Mouse (Mus musculus): ENCODE measurements around the gene 1810024B03Rik. TPM values are rescaled to one million over a fixed set of nuclear protein-coding genes. Genes with fewer than 3 reads are reported as not detected.
"Not testable (repeated sequence)": the region's sequence is repeated elsewhere in the genome, so short reads cannot be mapped to it uniquely, and the experiment has no call there.

1810024B03Rik gene
- polyA plus RNA-seq, 1 experiment, result 2.8 TPM

DNA sequence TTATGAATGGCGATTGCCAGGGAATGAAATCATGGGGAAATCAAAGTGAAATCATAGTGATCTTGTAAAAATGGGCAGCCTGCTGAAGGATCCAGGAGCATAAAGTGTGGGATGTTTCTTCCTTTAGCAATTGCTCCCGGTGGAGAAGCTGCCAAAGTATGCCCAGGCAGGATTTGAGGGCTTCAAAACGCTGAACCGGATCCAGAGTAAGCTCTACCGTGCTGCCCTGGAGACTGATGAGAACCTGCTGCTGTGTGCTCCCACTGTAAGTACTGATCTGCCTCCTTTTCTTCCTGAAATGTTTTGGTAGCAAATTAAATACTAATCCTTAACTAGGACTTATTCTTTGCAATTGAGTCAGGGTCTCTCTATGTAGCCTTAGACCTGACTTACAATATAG is 9.7 kb upstream of the 1810024B03Rik start:
- H3K27ac ChIP-seq (ENCODE audit: insufficient read depth, low read depth, low read length), result no peak overlapping the region
- no peaks in the 10 kb centered on the region for H3K4me1 ChIP-seq (ENCODE audit: control insufficient read depth, insufficient read depth, low read length)
- WGBS, result 78% methylated on average over 5 of the region's 5 CpGs
- no peak overlapping the region for H3K4me3 ChIP-seq (ENCODE audit: insufficient read depth, low read depth, low read length)
- DNase-seq, result no peak
- TF ChIP-seq POLR2A (IDR thresholded peaks at IDR 0.05; ENCODE audit: low read depth, low read length) (no peak), CTCF (conservative IDR thresholded peaks at IDR 0.05; ENCODE audit: insufficient read depth, insufficient read length, low read depth, low read length) (no peak)
- no peaks in the 10 kb centered on the region for H3K27me3 ChIP-seq (replicated peaks; ENCODE audit: control insufficient read depth, insufficient read depth, low read length)
- H3K36me3 ChIP-seq (ENCODE audit: control insufficient read depth, insufficient read depth, low read length), result peaks cover 18% of the 10 kb centered on the region

- no peak for TF ChIP-seq CTCF (conservative IDR thresholded peaks at IDR 0.05; ENCODE audit: insufficient read depth, insufficient read length, low read depth, low read length)
- no peak for TF ChIP-seq POLR2A (IDR thresholded peaks at IDR 0.05; ENCODE audit: low read depth, low read length)
- Histone ChIP-seq H3K27me3 (replicated peaks; ENCODE audit: control insufficient read depth, insufficient read depth, low read length) (no peaks in the 10 kb centered on the region), H3K4me3 (ENCODE audit: insufficient read depth, low read depth, low read length) (no peak overlapping the region), H3K4me1 (ENCODE audit: control insufficient read depth, insufficient read depth, low read length) (peaks cover 6% of the 10 kb centered on the region; the same call in 1 of the 2 replicates), H3K27ac (ENCODE audit: insufficient read depth, low read depth, low read length) (no peak overlapping the region), H3K36me3 (ENCODE audit: control insufficient read depth, insufficient read depth, low read length) (peaks cover 2% of the 10 kb centered on the region; the same call in 1 of the 2 replicates)
- WGBS, result 95% methylated on average over 11 of the region's 11 CpGs
- no peak for DNase-seq
Measured at GRCm38 (mm10) chr2:127210701-127211100, 2.6 kb upstream of the 1810024B03Rik start.

GRCm38 (mm10) chr2:127208452-127208769 is 331 bp upstream of the 1810024B03Rik start:
- WGBS, result under 1% methylated on average over 17 of the region's 17 CpGs

DNA sequence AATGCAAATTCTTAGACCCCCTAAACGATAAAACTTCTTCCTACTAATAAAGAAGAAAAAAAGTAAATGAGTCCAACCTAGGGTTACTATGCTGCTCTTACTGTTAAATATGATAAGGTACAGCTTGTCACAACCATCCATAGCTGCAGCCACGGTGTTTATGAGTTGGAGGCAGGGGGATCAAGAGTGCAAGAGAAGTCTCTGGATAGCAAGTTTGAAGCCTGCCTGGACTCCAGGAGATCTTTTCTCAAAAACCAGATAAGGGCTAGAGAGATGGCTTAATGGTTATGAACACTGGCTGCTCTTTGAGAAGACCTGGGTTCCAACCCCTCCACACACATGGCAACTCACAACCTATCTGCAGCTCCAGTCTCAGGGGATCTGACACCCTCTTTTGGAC is 1.2 kb downstream of the 1810024B03Rik start:
- WGBS, result 93% methylated on average over 2 of the region's 2 CpGs
- TF ChIP-seq POLR2A (IDR thresholded peaks at IDR 0.05; ENCODE audit: low read depth, low read length) (no peak), CTCF (conservative IDR thresholded peaks at IDR 0.05; ENCODE audit: insufficient read depth, insufficient read length, low read depth, low read length) (no peak)
- H3K27ac ChIP-seq (ENCODE audit: insufficient read depth, low read depth, low read length), result no peak overlapping the region
- no peaks in the 10 kb centered on the region for H3K27me3 ChIP-seq (replicated peaks; ENCODE audit: control insufficient read depth, insufficient read depth, low read length)
- DNase-seq, result no peak
- no peaks in the 10 kb centered on the region; the same call in none of the 2 replicates for H3K36me3 ChIP-seq (ENCODE audit: control insufficient read depth, insufficient read depth, low read length)
- H3K4me1 ChIP-seq (ENCODE audit: control insufficient read depth, insufficient read depth, low read length), result peaks cover 6% of the 10 kb centered on the region; the same call in 1 of the 2 replicates
- no peak overlapping the region for H3K4me3 ChIP-seq (ENCODE audit: insufficient read depth, low read depth, low read length)

More at GRCm38 (mm10) chr2:127208452-127208769, 331 bp upstream of the 1810024B03Rik start:
- TF ChIP-seq POLR2A (IDR thresholded peaks at IDR 0.05; ENCODE audit: low read depth, low read length), result no peak
- TF ChIP-seq CTCF (conservative IDR thresholded peaks at IDR 0.05; ENCODE audit: insufficient read depth, insufficient read length, low read depth, low read length), result no peak
- Histone ChIP-seq H3K27me3 (replicated peaks; ENCODE audit: control insufficient read depth, insufficient read depth, low read length) (no peaks in the 10 kb centered on the region), H3K27ac (ENCODE audit: insufficient read depth, low read depth, low read length) (peak overlapping the region; percentile 82), H3K4me1 (ENCODE audit: control insufficient read depth, insufficient read depth, low read length) (peaks cover 6% of the 10 kb centered on the region; the same call in 1 of the 2 replicates), H3K4me3 (ENCODE audit: insufficient read depth, low read depth, low read length) (peak overlapping the region; percentile 94), H3K36me3 (ENCODE audit: control insufficient read depth, insufficient read depth, low read length) (peaks cover 2% of the 10 kb centered on the region; the same call in 1 of the 2 replicates)
- DNase-seq, result no peak

DNA sequence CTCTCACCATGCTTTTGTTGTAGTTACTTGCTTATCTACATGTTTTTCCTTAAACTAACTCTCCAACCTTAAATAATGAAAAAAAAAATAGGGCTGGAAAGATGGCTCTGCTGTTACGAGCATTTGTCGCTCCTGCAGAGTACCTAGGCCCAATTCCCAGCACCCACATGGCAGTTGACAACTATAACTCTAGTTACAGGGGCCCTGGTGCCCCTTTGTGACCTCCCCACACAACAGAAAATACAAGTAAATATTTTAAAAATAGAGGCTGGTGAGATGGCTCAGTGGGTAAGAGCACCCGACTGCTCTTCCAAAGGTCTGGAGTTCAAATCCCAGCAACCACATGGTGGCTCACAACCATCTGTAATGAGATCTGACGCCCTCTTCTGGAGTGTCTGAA is 2.1 kb downstream of the 1810024B03Rik start:
- WGBS, result 89% methylated on average over 4 of the region's 4 CpGs
- not testable (repeated sequence) for H3K4me3 ChIP-seq (ENCODE audit: insufficient read depth, low read depth, low read length); H3K36me3 ChIP-seq (ENCODE audit: control insufficient read depth, insufficient read depth, low read length); H3K27ac ChIP-seq (ENCODE audit: insufficient read depth, low read depth, low read length); H3K4me1 ChIP-seq (ENCODE audit: control insufficient read depth, insufficient read depth, low read length); DNase-seq; H3K27me3 ChIP-seq (replicated peaks; ENCODE audit: control insufficient read depth, insufficient read depth, low read length)

GRCm38 (mm10) chr2:127204932-127205331 is 3.1 kb downstream of the 1810024B03Rik start:
- no peaks in the 10 kb centered on the region for H3K27me3 ChIP-seq (replicated peaks; ENCODE audit: control insufficient read depth, insufficient read depth, low read length)
- no peak for TF ChIP-seq POLR2A (IDR thresholded peaks at IDR 0.05; ENCODE audit: low read depth, low read length)
- peak; percentile 66 for TF ChIP-seq CTCF (conservative IDR thresholded peaks at IDR 0.05; ENCODE audit: insufficient read depth, insufficient read length, low read depth, low read length)
- peaks cover 6% of the 10 kb centered on the region; the same call in 1 of the 2 replicates for H3K4me1 ChIP-seq (ENCODE audit: control insufficient read depth, insufficient read depth, low read length)
- no peak overlapping the region for H3K4me3 ChIP-seq (ENCODE audit: insufficient read depth, low read depth, low read length)
- no peaks in the 10 kb centered on the region; the same call in none of the 2 replicates for H3K36me3 ChIP-seq (ENCODE audit: control insufficient read depth, insufficient read depth, low read length)
- H3K27ac ChIP-seq (ENCODE audit: insufficient read depth, low read depth, low read length), result no peak overlapping the region
- 23% methylated on average over 3 of the region's 3 CpGs for WGBS
- DNase-seq, result peak; percentile 57

DNA sequence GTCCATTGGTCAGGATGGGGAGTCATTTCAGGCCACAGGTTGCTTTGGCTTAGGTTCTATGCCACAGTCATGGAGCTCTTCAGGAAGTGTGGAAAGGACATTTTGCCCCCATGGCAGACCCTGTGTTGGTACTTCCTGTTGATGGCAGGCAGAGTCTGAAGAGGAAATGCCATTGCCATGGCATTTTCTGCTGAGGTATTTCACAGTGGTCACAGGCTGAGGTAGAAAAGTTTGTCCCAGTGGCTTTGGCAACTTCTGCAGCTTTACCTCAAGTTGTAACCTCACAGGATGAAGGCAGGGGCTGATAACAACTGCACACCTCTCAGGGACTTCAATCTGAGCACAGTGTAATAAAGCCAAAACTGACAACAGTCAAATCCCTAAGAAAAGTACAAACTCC is 18.5 kb downstream of the 1810024B03Rik start:
- no peaks in the 10 kb centered on the region for H3K4me1 ChIP-seq (ENCODE audit: control insufficient read depth, insufficient read depth, low read length)
- no peak overlapping the region for H3K27ac ChIP-seq (ENCODE audit: insufficient read depth, low read depth, low read length)
- DNase-seq, result no peak
- TF ChIP-seq CTCF (conservative IDR thresholded peaks at IDR 0.05; ENCODE audit: insufficient read depth, insufficient read length, low read depth, low read length), result no peak
- no peak for TF ChIP-seq POLR2A (IDR thresholded peaks at IDR 0.05; ENCODE audit: low read depth, low read length)
- H3K4me3 ChIP-seq (ENCODE audit: insufficient read depth, low read depth, low read length), result no peak overlapping the region
- no peaks in the 10 kb centered on the region for H3K27me3 ChIP-seq (replicated peaks; ENCODE audit: control insufficient read depth, insufficient read depth, low read length)
- no peaks in the 10 kb centered on the region for H3K36me3 ChIP-seq (ENCODE audit: control insufficient read depth, insufficient read depth, low read length)

All from kidney, adult 2 months (tissue).